Mouse (Mus musculus) limb, embryonic 13.5 days (tissue): ENCODE data around the gene Lix1. TPM values are rescaled to one million over a fixed set of nuclear protein-coding genes. Genes with fewer than 3 reads are reported as not detected.
"Not testable (repeated sequence)": the region's sequence is repeated elsewhere in the genome, so short reads cannot be mapped to it uniquely, and the experiment has no call there.

ENCODE experiments used
- ATAC-seq: fragments of 200-750 bp; cut with Nextera tagmentation; 2 replicates; pipeline ENCODE4 v1.8.0; 2017; ENCODE audit warnings: low read depth, moderate number of reproducible peaks, moderate TSS enrichment; ENCODE audit not compliant: low FRiP score
- H3K27ac ChIP-seq: fragments of 300-500 bp; sonication (generic); 2 replicates; pipeline ENCODE4 v1.5.1; 2015; ENCODE audit warnings: inconsistent platforms, mild to moderate bottlenecking, moderate library complexity
- H3K27me3 ChIP-seq: fragments of 300-500 bp; sonication (generic); 2 replicates; pipeline ENCODE4 v1.6.1; 2015; ENCODE audit warnings: mild to moderate bottlenecking, inconsistent platforms
- H3K36me3 ChIP-seq: fragments of 300-500 bp; sonication (generic); 2 replicates; pipeline ENCODE4 v1.6.1; 2015; ENCODE audit warnings: inconsistent platforms, mild to moderate bottlenecking, moderate library complexity
- H3K4me1 ChIP-seq: fragments of 300-500 bp; sonication (generic); 2 replicates; pipeline ENCODE4 v1.6.1; 2015; ENCODE audit warnings: inconsistent platforms
- H3K4me2 ChIP-seq: fragments of 300-500 bp; sonication (generic); replicated peaks from 2 replicates; pipeline ENCODE4 v1.6.1; 2015; ENCODE audit warnings: inconsistent platforms, mild to moderate bottlenecking, moderate library complexity
- H3K4me3 ChIP-seq: fragments of 300-500 bp; sonication (generic); 2 replicates; pipeline ENCODE4 v1.5.1; 2015; ENCODE audit warnings: moderate library complexity, mild to moderate bottlenecking, inconsistent platforms
- H3K9ac ChIP-seq: fragments of 300-500 bp; sonication (generic); 2 replicates; pipeline ENCODE4 v1.6.1; 2015; ENCODE audit warnings: mild to moderate bottlenecking, inconsistent platforms
- H3K9me3 ChIP-seq: fragments of 300-500 bp; sonication (generic); 2 replicates; pipeline ENCODE4 v1.6.1; 2016; ENCODE audit warnings: inconsistent platforms
- WGBS: fragments of 180-500 bp; shearing (Covaris S2); methylation state at CpG from one replicate; pipeline ENCODE4 v1.1.7; 2015; 5-methylcytosine and 5-hydroxymethylcytosine counted together
- polyA plus RNA-seq: library from polyadenylated mRNA; unstranded; fragments of >200 nt; fragmentation: Nextera tagmentation; extraction: Ambion mirVana; gene quantifications from 2 replicates; pipeline ENCODE4 v1.2.1, GENCODE M21; 2015

Lix1 gene
- polyA plus RNA-seq, 1 experiment from 2014 or later: 17.9 TPM

DNA sequence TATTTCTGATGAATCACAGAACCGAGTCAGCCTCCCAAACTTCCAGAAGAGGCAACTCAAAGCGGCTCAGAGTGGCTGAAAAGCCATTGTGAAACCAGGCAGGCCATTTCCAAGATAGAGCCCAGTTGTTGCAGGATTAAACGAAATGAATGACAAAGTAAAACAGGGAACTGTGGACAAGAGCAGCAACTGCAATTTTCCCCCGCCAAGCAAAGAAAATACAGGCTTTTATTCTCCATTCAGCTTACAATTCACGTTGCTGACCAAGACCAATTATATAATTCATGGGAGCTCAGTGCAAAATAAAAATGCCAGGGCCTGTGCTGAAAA is 46.9 kb downstream of the Lix1 start:
- Histone ChIP-seq H3K9me3 (no peaks in the 10 kb centered on the region), H3K36me3 (no peaks in the 10 kb centered on the region), H3K9ac (no peak overlapping the region), H3K4me1 (peaks cover 22% of the 10 kb centered on the region), H3K4me2 (peak overlapping the region; percentile 63), H3K4me3 (peak overlapping the region; percentile 38), H3K27ac (no peak overlapping the region), H3K27me3 (no peaks in the 10 kb centered on the region)
- ATAC-seq: peak; percentile 10; the same call in 1 of the 2 replicates
- 18% methylated on average over 5 of the region's 5 CpGs for WGBS

DNA sequence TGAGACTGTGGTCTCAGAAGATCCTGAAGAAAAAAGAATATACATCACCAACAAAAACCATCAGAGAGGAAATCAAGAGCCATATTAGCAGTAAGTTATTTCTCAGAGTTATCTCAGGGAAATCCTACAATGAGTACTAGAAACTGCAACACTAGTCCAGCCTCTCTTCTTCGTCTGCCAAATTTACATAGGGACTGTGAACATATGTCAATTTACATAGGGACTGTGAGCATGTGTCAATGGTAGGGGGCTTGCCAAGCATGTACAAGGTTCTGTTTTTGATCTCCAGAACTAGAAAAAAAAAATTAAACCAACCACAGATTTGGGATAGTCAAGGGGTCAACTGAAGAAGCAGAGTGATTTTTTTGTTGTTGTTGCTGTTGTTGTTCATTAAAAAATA is 48.6 kb downstream of the Lix1 start:
- Histone ChIP-seq H3K9ac (no peak overlapping the region), H3K36me3 (no peaks in the 10 kb centered on the region), H3K9me3 (no peaks in the 10 kb centered on the region), H3K27ac (no peak overlapping the region), H3K27me3 (no peaks in the 10 kb centered on the region), H3K4me3 (no peak overlapping the region), H3K4me1 (peaks cover 18% of the 10 kb centered on the region), H3K4me2 (no peak overlapping the region)
- WGBS: 72% methylated on average over 1 of the region's 1 CpGs
- ATAC-seq: no peak

DNA sequence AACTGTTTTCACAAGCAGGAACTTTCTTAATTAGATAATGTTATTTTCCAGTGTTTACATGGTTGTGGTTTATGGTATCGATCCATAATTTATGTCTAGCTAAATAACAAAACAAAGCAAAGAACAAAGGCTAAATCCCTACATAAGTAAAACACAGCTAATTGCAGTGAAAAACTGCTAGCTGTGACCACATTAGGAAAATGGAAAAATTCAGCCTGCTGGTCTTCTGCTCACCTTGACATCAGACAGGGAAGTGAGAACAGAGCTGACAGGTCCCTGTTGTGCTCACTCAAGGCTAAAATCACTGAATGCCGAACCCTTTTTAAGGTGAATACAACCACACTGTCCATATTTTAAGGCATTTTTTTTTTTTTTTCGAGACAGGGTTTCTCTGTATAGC is 50.1 kb downstream of the Lix1 start:
- WGBS: 86% methylated on average over 3 of the region's 3 CpGs
- Histone ChIP-seq H3K27ac (no peak overlapping the region), H3K4me2 (no peak overlapping the region), H3K9ac (no peak overlapping the region), H3K4me3 (no peak overlapping the region), H3K36me3 (no peaks in the 10 kb centered on the region), H3K4me1 (peaks cover 18% of the 10 kb centered on the region), H3K9me3 (no peaks in the 10 kb centered on the region), H3K27me3 (no peaks in the 10 kb centered on the region)
- no peak for ATAC-seq

DNA sequence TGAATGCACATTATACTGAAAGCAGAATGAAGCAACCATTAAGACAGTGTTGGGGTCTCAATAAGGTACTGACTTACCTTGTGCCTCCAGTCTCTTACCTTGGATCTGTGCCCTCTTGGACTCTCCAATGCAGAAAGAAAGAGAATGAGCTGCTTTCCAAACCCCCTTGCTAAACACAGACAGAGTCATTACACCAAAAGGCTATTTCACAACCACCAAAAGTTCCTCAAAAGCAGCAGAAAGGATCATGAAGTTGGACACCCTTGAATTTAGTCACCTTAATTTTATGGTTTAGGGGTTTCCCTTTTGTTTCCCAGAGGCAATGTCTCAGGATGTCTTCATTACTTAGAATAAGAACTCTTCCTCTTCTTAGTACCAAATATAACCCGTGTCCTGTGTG is 52.1 kb downstream of the Lix1 start:
- H3K4me3 ChIP-seq: no peak overlapping the region
- H3K36me3 ChIP-seq: no peaks in the 10 kb centered on the region
- H3K9ac ChIP-seq: no peak overlapping the region
- peaks cover under 1% of the 10 kb centered on the region for H3K4me1 ChIP-seq
- ATAC-seq: no peak
- 86% methylated on average over 1 of the region's 1 CpGs for WGBS
- no peak overlapping the region for H3K4me2 ChIP-seq
- H3K27ac ChIP-seq: no peak overlapping the region
- H3K27me3 ChIP-seq: no peaks in the 10 kb centered on the region
- no peaks in the 10 kb centered on the region for H3K9me3 ChIP-seq

DNA sequence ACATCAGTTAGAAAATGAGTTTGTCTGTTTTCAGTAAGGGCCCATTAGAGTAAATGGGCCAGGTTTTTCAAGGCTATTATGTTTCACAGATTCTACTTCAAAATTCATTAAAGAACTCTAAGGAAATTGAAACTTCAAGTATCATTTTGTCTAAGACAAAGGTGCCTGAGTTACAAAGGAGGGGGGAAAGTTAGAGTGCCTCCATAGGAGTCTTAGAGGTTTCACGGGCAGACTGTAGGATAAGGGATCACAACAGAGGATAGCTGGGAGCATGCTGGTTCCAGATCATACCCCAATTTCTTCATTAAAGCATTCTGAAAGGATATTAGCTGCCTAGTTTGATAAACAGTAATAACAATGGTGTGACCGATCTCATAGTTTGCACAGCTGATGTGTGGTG is 83.3 kb downstream of the Lix1 start:
- H3K27ac ChIP-seq: no peak overlapping the region

DNA sequence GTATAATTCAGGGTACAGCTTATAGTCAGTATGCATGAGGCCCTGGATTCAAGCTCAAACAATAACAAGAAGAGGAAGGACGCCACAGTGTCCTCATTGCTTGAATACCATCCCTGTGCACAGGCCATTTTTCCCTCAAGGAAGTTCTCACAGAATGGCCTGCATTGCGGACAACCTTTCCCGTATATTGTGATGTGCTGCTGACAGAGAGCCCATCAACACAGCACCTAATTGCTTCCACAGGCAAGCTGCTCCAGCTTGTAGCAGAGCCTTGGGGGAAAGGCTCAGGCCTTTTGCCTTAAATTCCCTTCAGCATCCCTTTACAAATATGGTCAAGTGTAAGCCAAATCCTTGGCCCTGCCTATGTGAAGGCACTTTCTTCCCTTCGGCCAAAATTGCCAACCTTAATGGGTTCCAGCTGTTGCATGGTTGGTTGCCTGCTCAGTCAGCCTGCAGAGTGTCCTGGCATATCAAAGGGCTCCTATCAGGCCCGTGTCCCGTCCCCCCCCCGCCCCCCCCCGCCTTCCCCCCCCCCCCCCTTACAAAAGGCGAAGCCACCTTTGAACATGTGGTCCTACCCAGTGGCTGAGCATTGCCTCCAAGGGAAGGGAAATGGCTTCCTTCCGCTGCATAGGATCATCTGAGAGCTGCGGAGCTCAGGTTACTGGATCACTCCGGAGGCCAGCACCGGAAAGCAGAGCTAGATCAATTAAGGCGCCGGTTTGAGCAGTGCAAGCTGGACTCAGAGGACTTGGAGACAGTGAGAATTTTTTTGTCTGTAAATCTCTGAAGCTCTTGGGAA is 88.5 kb downstream of the Lix1 start:
- 9% methylated on average over 14 of the region's 15 CpGs for WGBS
- Histone ChIP-seq H3K4me3 (no peak overlapping the region), H3K4me2 (peak overlapping the region; percentile 49), H3K9me3 (no peaks in the 10 kb centered on the region), H3K4me1 (peaks cover 24% of the 10 kb centered on the region), H3K27ac (peak overlapping the region; percentile 73), H3K36me3 (no peaks in the 10 kb centered on the region), H3K9ac (no peak overlapping the region), H3K27me3 (no peaks in the 10 kb centered on the region)
- ATAC-seq: peak; percentile 92

More for the DNA sequence above, 83.3 kb downstream of the Lix1 start:
- no peaks in the 10 kb centered on the region for H3K36me3 ChIP-seq
- no peak overlapping the region for H3K4me3 ChIP-seq
- no peaks in the 10 kb centered on the region for H3K27me3 ChIP-seq
- no peak for ATAC-seq
- no peaks in the 10 kb centered on the region for H3K9me3 ChIP-seq
- 23% methylated on average over 2 of the region's 2 CpGs for WGBS
- H3K4me1 ChIP-seq: peaks cover 24% of the 10 kb centered on the region
- H3K9ac ChIP-seq: no peak overlapping the region
- no peak overlapping the region for H3K4me2 ChIP-seq

DNA sequence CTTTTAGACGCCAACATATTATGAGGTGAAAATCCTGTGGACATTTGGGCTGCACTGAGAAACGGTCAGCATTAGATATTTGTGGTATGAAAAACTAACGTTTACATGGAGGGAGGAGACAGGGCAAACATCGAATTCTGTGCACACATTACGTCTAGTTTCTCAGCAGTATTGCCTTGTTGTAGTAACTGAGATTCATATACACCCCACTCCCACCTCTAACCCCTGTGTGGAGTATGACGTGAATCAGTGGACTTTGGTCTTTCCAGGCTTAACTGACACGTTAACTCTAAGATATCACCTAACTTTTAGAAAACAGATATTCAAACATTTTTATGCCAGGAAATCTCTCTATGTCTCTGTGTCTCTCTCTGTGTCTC is 89.1 kb downstream of the Lix1 start:
- Histone ChIP-seq H3K36me3 (no peaks in the 10 kb centered on the region), H3K4me2 (peak overlapping the region; percentile 49), H3K9me3 (no peaks in the 10 kb centered on the region), H3K4me1 (peaks cover 24% of the 10 kb centered on the region), H3K27me3 (no peaks in the 10 kb centered on the region), H3K27ac (peak overlapping the region; percentile 40; the same call in 1 of the 2 replicates), H3K4me3 (no peak overlapping the region), H3K9ac (no peak overlapping the region)
- peak; percentile 28 for ATAC-seq
- 19% methylated on average over 7 of the region's 7 CpGs for WGBS

DNA sequence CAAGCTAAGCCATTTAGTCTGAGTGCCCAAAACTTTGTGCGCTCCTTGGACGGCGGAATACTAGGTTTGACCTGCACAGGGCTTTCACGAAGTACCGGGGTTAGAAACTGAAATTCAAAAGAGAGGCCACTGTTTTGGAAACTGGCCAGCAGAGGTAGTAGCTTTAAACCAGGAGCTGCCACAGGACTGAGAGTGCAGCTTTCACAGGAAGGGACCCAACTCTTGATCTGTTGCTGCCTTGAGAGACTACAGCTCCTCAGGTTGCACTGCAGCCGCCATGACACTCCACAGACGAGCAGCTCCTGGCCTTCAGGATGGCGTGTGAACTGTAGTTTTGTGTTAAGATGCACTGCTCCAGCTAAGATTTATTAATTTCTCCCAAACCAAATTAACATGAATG is 89.6 kb downstream of the Lix1 start:
- no peak overlapping the region for H3K4me3 ChIP-seq
- H3K9me3 ChIP-seq: no peaks in the 10 kb centered on the region
- H3K4me1 ChIP-seq: peaks cover 22% of the 10 kb centered on the region
- H3K27ac ChIP-seq: no peak overlapping the region
- H3K9ac ChIP-seq: no peak overlapping the region
- H3K27me3 ChIP-seq: no peaks in the 10 kb centered on the region
- ATAC-seq: no peak
- H3K36me3 ChIP-seq: no peaks in the 10 kb centered on the region
- 48% methylated on average over 8 of the region's 8 CpGs for WGBS
- H3K4me2 ChIP-seq: no peak overlapping the region

DNA sequence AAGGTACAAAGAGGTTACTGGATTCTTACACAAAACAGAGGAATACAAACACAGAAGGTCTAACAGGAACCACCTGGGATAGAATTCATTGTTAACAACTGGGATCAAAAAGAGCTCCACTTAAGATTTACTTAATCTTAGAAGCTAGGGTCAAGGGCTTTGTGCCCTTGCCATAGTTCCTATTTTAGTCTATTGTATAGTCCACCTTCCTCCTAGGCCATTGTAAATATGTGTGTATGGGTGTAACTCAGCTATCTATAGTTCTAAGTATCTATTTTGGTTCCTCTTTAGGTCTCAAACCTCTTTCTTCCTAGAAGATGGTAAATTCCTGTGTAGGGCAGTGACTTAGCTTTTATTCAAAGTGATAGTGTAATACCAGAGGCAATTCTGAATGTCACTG is 93.8 kb downstream of the Lix1 start:
- H3K27ac ChIP-seq, H3K36me3 ChIP-seq, ATAC-seq, H3K4me2 ChIP-seq, H3K27me3 ChIP-seq, H3K9me3 ChIP-seq, H3K4me3 ChIP-seq, H3K9ac ChIP-seq: not testable (repeated sequence)
- peaks cover 22% of the 10 kb centered on the region for H3K4me1 ChIP-seq

DNA sequence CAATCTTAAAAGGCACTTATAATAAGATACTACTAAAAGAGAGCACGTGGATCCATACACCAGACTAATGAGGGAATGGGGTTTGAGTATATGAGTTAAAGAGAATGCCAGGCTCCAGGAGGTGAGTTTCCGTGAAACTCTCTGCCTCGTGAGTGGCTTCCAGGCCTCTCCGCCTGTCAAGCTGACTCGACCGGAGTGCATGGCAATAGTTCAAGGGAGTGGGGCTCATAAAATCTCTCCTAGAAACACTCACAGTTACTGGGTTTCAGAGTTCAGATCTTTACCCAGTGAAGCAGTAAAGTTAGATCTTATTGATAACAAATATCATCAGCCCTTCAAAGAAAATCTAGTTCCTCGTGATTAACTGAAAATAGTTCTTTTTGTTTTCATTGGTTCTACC is 94.3 kb downstream of the Lix1 start:
- no peak overlapping the region for H3K4me2 ChIP-seq
- no peak overlapping the region for H3K4me3 ChIP-seq
- H3K9ac ChIP-seq: no peak overlapping the region
- H3K9me3 ChIP-seq: no peaks in the 10 kb centered on the region
- no peak for ATAC-seq
- H3K4me1 ChIP-seq: peaks cover 22% of the 10 kb centered on the region
- no peaks in the 10 kb centered on the region for H3K27me3 ChIP-seq
- 72% methylated on average over 7 of the region's 7 CpGs for WGBS
- no peaks in the 10 kb centered on the region for H3K36me3 ChIP-seq
- no peak overlapping the region for H3K27ac ChIP-seq

DNA sequence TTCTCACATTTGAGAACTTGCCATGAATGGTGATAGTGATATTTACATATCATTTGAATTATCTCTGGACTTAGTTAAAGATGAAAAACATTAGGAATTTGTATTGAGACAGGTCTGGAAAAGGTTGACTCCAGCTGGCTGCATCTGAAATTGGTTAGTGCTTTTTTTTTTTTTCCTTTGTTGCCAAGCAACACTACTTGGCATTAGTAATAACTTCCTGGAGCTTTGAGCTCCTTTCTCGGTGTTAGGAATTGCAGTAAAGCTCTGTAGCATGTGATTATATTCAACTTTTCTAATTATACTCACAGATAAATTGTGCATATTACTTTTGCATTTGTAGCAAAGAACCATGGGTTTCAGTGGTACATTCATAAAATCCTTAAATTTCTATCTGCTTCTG is 96.4 kb downstream of the Lix1 start:
- Histone ChIP-seq H3K4me1 (peaks cover 18% of the 10 kb centered on the region), H3K27ac (no peak overlapping the region), H3K4me3 (no peak overlapping the region), H3K4me2 (no peak overlapping the region), H3K9ac (no peak overlapping the region), H3K27me3 (no peaks in the 10 kb centered on the region), H3K36me3 (no peaks in the 10 kb centered on the region), H3K9me3 (no peaks in the 10 kb centered on the region)
- no peak; the same call in 1 of the 2 replicates for ATAC-seq
- 9% methylated on average over 1 of the region's 1 CpGs for WGBS

DNA sequence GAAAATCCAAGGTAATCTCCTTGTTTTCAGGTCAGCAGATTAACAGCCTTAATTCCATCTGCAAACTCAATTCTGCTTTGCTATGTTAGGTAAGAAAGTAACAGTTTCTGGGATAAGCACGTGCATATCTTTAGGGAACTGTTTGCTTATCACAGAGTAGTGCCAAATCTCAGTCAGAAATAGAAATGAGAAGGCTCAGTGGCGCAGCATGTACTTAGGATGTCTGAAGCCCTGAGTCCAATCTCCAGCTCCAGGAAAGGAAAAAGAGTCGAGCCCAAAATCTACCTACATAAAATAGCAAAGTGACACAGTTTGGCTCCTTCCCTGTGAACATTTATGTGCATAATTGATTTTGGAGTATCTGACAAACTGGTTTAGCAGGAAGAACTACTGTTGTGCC is 96.8 kb downstream of the Lix1 start:
- H3K4me2 ChIP-seq: peak overlapping the region; percentile 17; the same call in 1 of the 2 replicates
- ATAC-seq: no peak

DNA sequence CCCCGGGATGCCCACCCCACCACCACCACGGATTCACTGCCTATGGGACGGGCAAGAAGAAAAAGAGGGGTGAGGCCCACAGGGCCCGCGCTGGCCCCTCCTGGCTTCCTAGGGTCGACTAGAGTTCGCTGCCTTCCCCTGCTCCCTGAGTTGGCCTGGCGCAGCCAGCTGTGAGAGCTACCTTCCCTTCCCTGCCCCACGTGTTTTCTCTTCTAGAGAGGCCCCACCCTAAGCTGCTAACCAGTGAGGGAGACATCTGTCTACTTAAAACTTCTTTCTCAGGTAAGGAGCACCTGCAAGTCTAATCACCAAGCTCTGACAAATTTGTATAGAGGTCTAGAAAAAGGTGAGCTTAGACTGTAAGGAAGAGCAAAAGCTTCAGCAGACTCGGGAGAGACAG is 104.2 kb downstream of the Lix1 start:
- Histone ChIP-seq H3K9ac (no peak overlapping the region), H3K27ac (no peak overlapping the region), H3K4me3 (no peak overlapping the region), H3K36me3 (no peaks in the 10 kb centered on the region), H3K27me3 (no peaks in the 10 kb centered on the region), H3K4me1 (no peaks in the 10 kb centered on the region), H3K4me2 (no peak overlapping the region), H3K9me3 (no peaks in the 10 kb centered on the region)
- 87% methylated on average over 10 of the region's 10 CpGs for WGBS
- no peak for ATAC-seq

More for the DNA sequence above, 96.8 kb downstream of the Lix1 start:
- WGBS: 35% methylated on average over 3 of the region's 3 CpGs
- Histone ChIP-seq H3K9me3 (no peaks in the 10 kb centered on the region), H3K27me3 (no peaks in the 10 kb centered on the region), H3K4me1 (peaks cover 18% of the 10 kb centered on the region), H3K4me3 (no peak overlapping the region), H3K36me3 (no peaks in the 10 kb centered on the region), H3K27ac (no peak overlapping the region), H3K9ac (no peak overlapping the region)
